Mouse (Mus musculus) retina, adult 2 months (tissue): ENCODE data around the gene Pik3cd.

Experiments
- DNase-seq: peaks from one replicate; pipeline ENCODE4 v3.0.0-alpha.2; 2012; ENCODE audit warnings: low read depth, low spot score

The Pik3cd gene

GRCm38 (mm10) chr4:149689822-149690700, 12.3 kb downstream of the Pik3cd start:
- DNase-seq: no peak

GRCm38 (mm10) chr4:149688861-149689260, 13.5 kb downstream of the Pik3cd start:
- DNase-seq: no peak

GRCm38 (mm10) chr4:149684841-149685623, 17.3 kb downstream of the Pik3cd start:
- DNase-seq: no peak

GRCm38 (mm10) chr4:149683875-149684274, 18.5 kb downstream of the Pik3cd start:
- no peak for DNase-seq

GRCm38 (mm10) chr4:149679056-149679770, 23.2 kb downstream of the Pik3cd start:
- no peak for DNase-seq

- DNase-seq: no peak
Measured at GRCm38 (mm10) chr4:149678006-149678405, 24.4 kb downstream of the Pik3cd start.

GRCm38 (mm10) chr4:149675378-149676261, 26.8 kb downstream of the Pik3cd start:
- peak; percentile 15 for DNase-seq

GRCm38 (mm10) chr4:149674814-149675377, 27.5 kb downstream of the Pik3cd start:
- no peak for DNase-seq

GRCm38 (mm10) chr4:149672747-149673146, 29.6 kb downstream of the Pik3cd start:
- DNase-seq: no peak

GRCm38 (mm10) chr4:149671175-149671574, 31.2 kb downstream of the Pik3cd start:
- no peak for DNase-seq

- no peak for DNase-seq
Measured at GRCm38 (mm10) chr4:149665692-149666090, 36.7 kb downstream of the Pik3cd start.

- no peak for DNase-seq
Measured at GRCm38 (mm10) chr4:149665016-149665691, 37.2 kb downstream of the Pik3cd start.

GRCm38 (mm10) chr4:149663849-149664503, 38.4 kb downstream of the Pik3cd start:
- no peak for DNase-seq

GRCm38 (mm10) chr4:149661967-149662589, 40.3 kb downstream of the Pik3cd start:
- no peak for DNase-seq

GRCm38 (mm10) chr4:149660598-149660997, 41.8 kb downstream of the Pik3cd start:
- DNase-seq: no peak

GRCm38 (mm10) chr4:149659495-149660116, 42.8 kb downstream of the Pik3cd start:
- no peak for DNase-seq

GRCm38 (mm10) chr4:149657858-149658416, 44.4 kb downstream of the Pik3cd start:
- DNase-seq: no peak

GRCm38 (mm10) chr4:149654232-149654631, 48.1 kb downstream of the Pik3cd start:
- DNase-seq: no peak
